Mouse (Mus musculus) kidney, embryonic 16.5 days (tissue): ENCODE data around the gene Gadd45b. TPM values are rescaled to one million over a fixed set of nuclear protein-coding genes. Genes with fewer than 3 reads are reported as not detected.

ENCODE experiments used
- ATAC-seq: fragments of 200-750 bp; cut with Nextera tagmentation; 2 replicates; pipeline ENCODE4 v1.8.0; 2017; ENCODE audit warnings: moderate TSS enrichment; ENCODE audit not compliant: low FRiP score, low TSS enrichment
- H3K27ac ChIP-seq: fragments of 300-500 bp; sonication (generic); 2 replicates; pipeline ENCODE4 v1.5.1; 2014; ENCODE audit warnings: low read length
- H3K27me3 ChIP-seq: fragments of 300-500 bp; sonication (generic); 2 replicates; pipeline ENCODE4 v1.6.1; 2014; ENCODE audit warnings: low read length, control low read depth, mixed read lengths; ENCODE audit not compliant: insufficient read depth
- H3K36me3 ChIP-seq: fragments of 300-500 bp; sonication (generic); 2 replicates; pipeline ENCODE4 v1.6.1; 2014; ENCODE audit warnings: low read length, control low read depth, mixed read lengths; ENCODE audit not compliant: insufficient read depth
- H3K4me1 ChIP-seq: fragments of 300-500 bp; sonication (generic); 2 replicates; pipeline ENCODE4 v1.6.1; 2014; ENCODE audit warnings: low read length, control low read depth, mixed read lengths; ENCODE audit not compliant: insufficient read depth
- H3K4me2 ChIP-seq: fragments of 300-500 bp; sonication (generic); replicated peaks from 2 replicates; pipeline ENCODE4 v1.6.1; 2014; ENCODE audit warnings: low read depth, low read length
- H3K4me3 ChIP-seq: fragments of 300-500 bp; sonication (generic); 2 replicates; pipeline ENCODE4 v1.5.1; 2014; ENCODE audit warnings: mild to moderate bottlenecking, low read length
- H3K9ac ChIP-seq: fragments of 300-500 bp; sonication (generic); replicated peaks from 2 replicates; pipeline ENCODE4 v1.6.1; 2014; ENCODE audit warnings: low read length
- H3K9me3 ChIP-seq: fragments of 300-500 bp; sonication (generic); 2 replicates; pipeline ENCODE4 v1.6.1; 2016; ENCODE audit warnings: low read length, control low read depth
- WGBS: fragments of 180-500 bp; shearing (Covaris S2); extraction: QIAGEN DNeasy Blood & Tissue Kit; methylation state at CpG from one replicate; pipeline ENCODE4 v1.1.7; 2014; 5-methylcytosine and 5-hydroxymethylcytosine counted together
- polyA plus RNA-seq: library from polyadenylated mRNA; unstranded; fragments of >200 nt; fragmentation: Nextera tagmentation; extraction: Ambion mirVana; gene quantifications from 2 replicates; pipeline ENCODE4 v1.2.1, GENCODE M21; 2015

Gadd45b gene
- polyA plus RNA-seq, 1 experiment from 2014 or later: 24.1 TPM

- WGBS: 45% methylated on average over 10 of the region's 10 CpGs
- H3K4me1 ChIP-seq: peaks cover 33% of the 10 kb centered on the region
- no peaks in the 10 kb centered on the region for H3K27me3 ChIP-seq
- H3K4me3 ChIP-seq: no peak overlapping the region
- H3K4me2 ChIP-seq: no peak overlapping the region
- H3K27ac ChIP-seq: peak overlapping the region; percentile 82
- no peaks in the 10 kb centered on the region for H3K36me3 ChIP-seq
- H3K9ac ChIP-seq: 0 out of 2 replicates have a peak overlapping the region, but pooled peaks have one; percentile 27
- ATAC-seq: no peak
- no peaks in the 10 kb centered on the region for H3K9me3 ChIP-seq
Measured at GRCm38 (mm10) chr10:80962051-80962472, 32.2 kb downstream of the Gadd45b start.

GRCm38 (mm10) chr10:80962585-80962984, 32.7 kb downstream of the Gadd45b start:
- Histone ChIP-seq H3K4me3 (no peak overlapping the region), H3K27me3 (no peaks in the 10 kb centered on the region), H3K9me3 (no peaks in the 10 kb centered on the region), H3K4me2 (no peak overlapping the region), H3K4me1 (peaks cover 33% of the 10 kb centered on the region), H3K9ac (no peak overlapping the region), H3K27ac (0 out of 2 replicates have a peak overlapping the region, but pooled peaks have one; percentile 82), H3K36me3 (no peaks in the 10 kb centered on the region)
- WGBS: 79% methylated on average over 5 of the region's 5 CpGs
- ATAC-seq: no peak

- peaks cover 33% of the 10 kb centered on the region for H3K4me1 ChIP-seq
- no peak overlapping the region for H3K9ac ChIP-seq
- no peak overlapping the region for H3K4me3 ChIP-seq
- no peak overlapping the region for H3K4me2 ChIP-seq
- WGBS: 39% methylated on average over 12 of the region's 12 CpGs
- ATAC-seq: 0 out of 2 replicates have a peak, but pooled peaks have one; percentile 7
- no peaks in the 10 kb centered on the region for H3K9me3 ChIP-seq
- 0 out of 2 replicates have a peak overlapping the region, but pooled peaks have one; percentile 11 for H3K27ac ChIP-seq
- H3K27me3 ChIP-seq: no peaks in the 10 kb centered on the region
- no peaks in the 10 kb centered on the region for H3K36me3 ChIP-seq
Measured at GRCm38 (mm10) chr10:80963031-80963975, 33.4 kb downstream of the Gadd45b start.

GRCm38 (mm10) chr10:80966296-80966695, 36.4 kb downstream of the Gadd45b start:
- no peaks in the 10 kb centered on the region for H3K36me3 ChIP-seq
- ATAC-seq: no peak
- no peak overlapping the region for H3K4me3 ChIP-seq
- peaks cover 24% of the 10 kb centered on the region for H3K4me1 ChIP-seq
- no peak overlapping the region for H3K4me2 ChIP-seq
- H3K27me3 ChIP-seq: no peaks in the 10 kb centered on the region
- 0 out of 2 replicates have a peak, but pooled peaks cover 6% of the 10 kb centered on the region for H3K9me3 ChIP-seq
- 30% methylated on average over 12 of the region's 12 CpGs for WGBS
- H3K9ac ChIP-seq: no peak overlapping the region
- H3K27ac ChIP-seq: no peak overlapping the region

- no peak overlapping the region for H3K27ac ChIP-seq
- H3K4me3 ChIP-seq: no peak overlapping the region
- H3K4me1 ChIP-seq: peaks cover 27% of the 10 kb centered on the region
- no peak for ATAC-seq
- H3K9ac ChIP-seq: no peak overlapping the region
- no peaks in the 10 kb centered on the region for H3K36me3 ChIP-seq
- WGBS: 56% methylated on average over 3 of the region's 3 CpGs
- no peaks in the 10 kb centered on the region for H3K27me3 ChIP-seq
- H3K4me2 ChIP-seq: no peak overlapping the region
- H3K9me3 ChIP-seq: 0 out of 2 replicates have a peak, but pooled peaks cover 6% of the 10 kb centered on the region
Measured at GRCm38 (mm10) chr10:80967101-80967656, 37.3 kb downstream of the Gadd45b start.

GRCm38 (mm10) chr10:80968106-80968505, 38.2 kb downstream of the Gadd45b start:
- no peak overlapping the region for H3K4me2 ChIP-seq
- peaks cover 34% of the 10 kb centered on the region for H3K4me1 ChIP-seq
- no peak overlapping the region for H3K27ac ChIP-seq
- 88% methylated on average over 4 of the region's 4 CpGs for WGBS
- H3K9me3 ChIP-seq: 0 out of 2 replicates have a peak, but pooled peaks cover 6% of the 10 kb centered on the region
- H3K4me3 ChIP-seq: no peak overlapping the region
- no peaks in the 10 kb centered on the region for H3K36me3 ChIP-seq
- no peak overlapping the region for H3K9ac ChIP-seq
- ATAC-seq: no peak
- H3K27me3 ChIP-seq: no peaks in the 10 kb centered on the region

- Histone ChIP-seq H3K9me3 (0 out of 2 replicates have a peak, but pooled peaks cover 6% of the 10 kb centered on the region), H3K4me2 (no peak overlapping the region), H3K27ac (no peak overlapping the region), H3K4me1 (peaks cover 33% of the 10 kb centered on the region), H3K9ac (no peak overlapping the region), H3K27me3 (no peaks in the 10 kb centered on the region), H3K36me3 (no peaks in the 10 kb centered on the region), H3K4me3 (no peak overlapping the region)
- no peak for ATAC-seq
- 83% methylated on average over 3 of the region's 3 CpGs for WGBS
Measured at GRCm38 (mm10) chr10:80969298-80969697, 39.4 kb downstream of the Gadd45b start.

GRCm38 (mm10) chr10:80970159-80970558, 40.3 kb downstream of the Gadd45b start:
- Histone ChIP-seq H3K4me3 (no peak overlapping the region), H3K4me1 (peaks cover 28% of the 10 kb centered on the region), H3K9ac (no peak overlapping the region), H3K4me2 (no peak overlapping the region), H3K27me3 (no peaks in the 10 kb centered on the region), H3K36me3 (no peaks in the 10 kb centered on the region), H3K9me3 (0 out of 2 replicates have a peak, but pooled peaks cover 6% of the 10 kb centered on the region), H3K27ac (no peak overlapping the region)
- 78% methylated on average over 8 of the region's 8 CpGs for WGBS
- no peak for ATAC-seq

GRCm38 (mm10) chr10:80971533-80971932, 41.7 kb downstream of the Gadd45b start:
- WGBS: 42% methylated on average over 15 of the region's 15 CpGs
- peak overlapping the region; percentile 40; the same call in 1 of the 2 replicates for H3K27ac ChIP-seq
- H3K4me3 ChIP-seq: no peak overlapping the region
- H3K9me3 ChIP-seq: 0 out of 2 replicates have a peak, but pooled peaks cover 6% of the 10 kb centered on the region
- no peak overlapping the region for H3K4me2 ChIP-seq
- peak; percentile 55; the same call in 1 of the 2 replicates for ATAC-seq
- H3K9ac ChIP-seq: peak overlapping the region; percentile 3; the same call in 1 of the 2 replicates
- H3K27me3 ChIP-seq: no peaks in the 10 kb centered on the region
- peaks cover 28% of the 10 kb centered on the region for H3K4me1 ChIP-seq
- H3K36me3 ChIP-seq: no peaks in the 10 kb centered on the region
